Mouse (Mus musculus): ENCODE data around the gene Rmnd5a. TPM values are rescaled to one million over a fixed set of nuclear protein-coding genes. Genes with fewer than 3 reads are reported as not detected.

Gene Rmnd5a
- polyA plus RNA-seq, 1 experiment from 2014 or later: 18.7 TPM

DNA sequence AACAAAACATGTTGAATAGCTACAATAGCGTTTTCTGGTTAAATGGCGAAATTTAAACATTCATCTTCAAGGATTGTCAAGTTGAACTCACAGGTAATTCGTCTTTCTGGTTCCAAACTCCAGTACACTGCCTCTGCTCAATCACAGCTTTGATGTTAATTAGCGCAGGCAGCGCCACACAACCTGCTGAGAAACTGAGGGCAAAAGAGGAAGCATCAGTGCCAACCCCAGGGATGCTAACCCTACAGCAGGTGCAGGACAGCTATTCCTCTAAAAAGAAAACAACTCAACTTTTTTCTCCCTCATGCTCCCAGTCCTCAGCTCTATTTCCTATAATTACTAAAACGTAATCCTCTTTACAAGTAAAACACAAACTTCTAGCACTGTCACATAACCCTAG, 43.7 kb downstream of the Rmnd5a start:
- Histone ChIP-seq H3K4me1 (no peaks in the 10 kb centered on the region), H3K4me2 (replicated peaks) (no peak overlapping the region), H3K9ac (no peak overlapping the region), H3K27ac (no peak overlapping the region), H3K9me3 (no peaks in the 10 kb centered on the region), H3K36me3 (peaks cover 29% of the 10 kb centered on the region), H3K27me3 (no peaks in the 10 kb centered on the region), H3K4me3 (no peak overlapping the region)
- WGBS: 91% methylated on average over 6 of the region's 6 CpGs
- ATAC-seq (ENCODE audit: insufficient number of reproducible peaks, insufficient read depth, low FRiP score, low TSS enrichment): no peak

- Histone ChIP-seq H3K36me3 (peaks cover 29% of the 10 kb centered on the region), H3K27ac (no peak overlapping the region), H3K4me2 (replicated peaks) (no peak overlapping the region), H3K27me3 (no peaks in the 10 kb centered on the region), H3K4me1 (no peaks in the 10 kb centered on the region), H3K9ac (no peak overlapping the region), H3K9me3 (no peaks in the 10 kb centered on the region), H3K4me3 (no peak overlapping the region)
- no peak for ATAC-seq (ENCODE audit: insufficient number of reproducible peaks, insufficient read depth, low FRiP score, low TSS enrichment)
- WGBS: 93% methylated on average over 1 of the region's 1 CpGs
Observed at GRCm38 (mm10) chr6:71396016-71396415, 44.4 kb downstream of the Rmnd5a start.

- H3K36me3 ChIP-seq: peaks cover 28% of the 10 kb centered on the region
- no peaks in the 10 kb centered on the region for H3K4me1 ChIP-seq
- H3K4me2 ChIP-seq (replicated peaks): no peak overlapping the region
- no peak overlapping the region for H3K27ac ChIP-seq
- no peak for ATAC-seq (ENCODE audit: insufficient number of reproducible peaks, insufficient read depth, low FRiP score, low TSS enrichment)
- no peak overlapping the region for H3K9ac ChIP-seq
- H3K27me3 ChIP-seq: no peaks in the 10 kb centered on the region
- 95% methylated on average over 2 of the region's 2 CpGs for WGBS
- H3K4me3 ChIP-seq: no peak overlapping the region
- H3K9me3 ChIP-seq: no peaks in the 10 kb centered on the region
Observed at GRCm38 (mm10) chr6:71390496-71390895, 49.9 kb downstream of the Rmnd5a start.

DNA sequence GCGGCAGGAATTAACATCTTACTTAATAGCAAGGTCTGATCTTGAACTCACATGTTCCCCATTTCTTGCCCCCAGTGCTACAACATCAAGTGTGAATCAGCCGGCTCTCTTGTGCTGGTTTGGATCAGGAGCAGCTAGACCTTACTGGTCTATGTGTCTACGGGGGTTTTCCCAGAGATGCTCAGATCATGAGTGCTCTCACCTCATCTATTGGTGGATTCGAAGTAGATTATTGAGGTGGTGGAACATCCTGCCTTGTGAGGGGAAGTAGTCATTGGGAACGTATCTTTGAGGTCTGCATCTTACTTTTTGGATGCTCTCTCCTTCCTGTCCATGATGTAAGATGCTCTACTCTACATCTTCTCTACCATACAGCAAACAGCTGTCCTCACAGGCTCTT, 58.8 kb downstream of the Rmnd5a start:
- no peak overlapping the region for H3K9ac ChIP-seq
- H3K27ac ChIP-seq: no peak overlapping the region
- H3K9me3 ChIP-seq: no peaks in the 10 kb centered on the region; the same call in 1 of the 2 replicates
- H3K4me1 ChIP-seq: no peaks in the 10 kb centered on the region
- no peaks in the 10 kb centered on the region for H3K27me3 ChIP-seq
- WGBS: 88% methylated on average over 5 of the region's 5 CpGs
- no peaks in the 10 kb centered on the region for H3K36me3 ChIP-seq
- no peak overlapping the region for H3K4me2 ChIP-seq (replicated peaks)
- ATAC-seq (ENCODE audit: insufficient number of reproducible peaks, insufficient read depth, low FRiP score, low TSS enrichment): no peak
- H3K4me3 ChIP-seq: no peak overlapping the region

GRCm38 (mm10) chr6:71376711-71377110, 63.7 kb downstream of the Rmnd5a start:
- H3K9me3 ChIP-seq: no peaks in the 10 kb centered on the region; the same call in 1 of the 2 replicates
- no peaks in the 10 kb centered on the region for H3K4me1 ChIP-seq
- H3K9ac ChIP-seq: no peak overlapping the region
- no peaks in the 10 kb centered on the region for H3K27me3 ChIP-seq
- ATAC-seq (ENCODE audit: insufficient number of reproducible peaks, insufficient read depth, low FRiP score, low TSS enrichment): no peak
- H3K36me3 ChIP-seq: no peaks in the 10 kb centered on the region
- no peak overlapping the region for H3K27ac ChIP-seq
- 98% methylated on average over 13 of the region's 13 CpGs for WGBS
- H3K4me3 ChIP-seq: no peak overlapping the region
- no peak overlapping the region for H3K4me2 ChIP-seq (replicated peaks)

DNA sequence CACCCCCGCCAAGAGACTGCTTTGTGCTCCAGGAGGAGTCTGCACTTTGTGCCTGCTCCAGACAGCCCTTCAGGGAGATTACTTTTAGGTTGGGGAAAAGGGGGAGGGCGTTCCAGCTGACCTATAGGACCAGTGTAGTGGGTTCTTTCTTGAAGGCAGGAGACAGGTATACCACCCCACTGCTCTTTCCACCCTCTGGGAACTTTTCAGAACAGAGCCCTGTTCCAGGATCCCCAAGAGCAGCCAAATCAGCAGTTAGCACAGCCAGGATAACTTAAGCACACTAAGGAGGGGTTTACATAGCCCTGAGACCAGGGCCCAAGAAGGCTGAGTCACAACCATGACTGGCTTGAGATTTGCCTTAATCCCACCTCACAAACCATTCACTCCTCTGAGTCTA, 65.5 kb downstream of the Rmnd5a start:
- Histone ChIP-seq H3K36me3 (no peaks in the 10 kb centered on the region), H3K4me1 (no peaks in the 10 kb centered on the region), H3K9me3 (no peaks in the 10 kb centered on the region; the same call in 1 of the 2 replicates), H3K27ac (no peak overlapping the region), H3K27me3 (no peaks in the 10 kb centered on the region), H3K9ac (no peak overlapping the region), H3K4me2 (replicated peaks) (no peak overlapping the region), H3K4me3 (no peak overlapping the region)
- no peak for ATAC-seq (ENCODE audit: insufficient number of reproducible peaks, insufficient read depth, low FRiP score, low TSS enrichment)
- 83% methylated on average over 2 of the region's 2 CpGs for WGBS

DNA sequence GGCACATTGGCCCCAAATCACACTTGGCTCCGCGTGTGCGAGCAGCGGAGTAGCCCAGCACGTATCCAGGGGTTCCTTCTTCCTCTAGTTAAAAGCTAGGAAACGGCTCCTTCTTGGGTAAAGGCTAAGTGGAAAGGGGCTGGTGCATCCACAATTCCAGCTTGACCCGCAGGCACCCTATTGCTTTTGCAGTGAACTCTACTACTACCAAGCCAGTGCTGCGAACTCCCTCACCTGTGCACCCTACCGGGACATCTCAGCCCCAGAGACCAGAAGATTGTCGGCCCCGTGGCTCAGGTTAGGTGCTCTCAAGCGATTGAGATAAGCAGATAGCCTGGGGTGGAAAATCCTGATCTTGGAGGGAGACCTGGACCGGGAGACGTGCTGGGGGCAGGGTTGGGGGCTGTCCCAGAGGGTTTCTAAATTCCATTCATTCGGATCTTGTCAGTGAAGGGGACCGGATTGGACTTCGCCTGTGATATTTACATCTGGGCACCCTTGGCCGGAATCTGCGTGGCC, 66.1 kb downstream of the Rmnd5a start:
- WGBS: 88% methylated on average over 19 of the region's 19 CpGs
- Histone ChIP-seq H3K9me3 (no peaks in the 10 kb centered on the region; the same call in 1 of the 2 replicates), H3K9ac (no peak overlapping the region), H3K27me3 (no peaks in the 10 kb centered on the region), H3K4me1 (no peaks in the 10 kb centered on the region), H3K36me3 (no peaks in the 10 kb centered on the region), H3K27ac (no peak overlapping the region), H3K4me2 (replicated peaks) (no peak overlapping the region), H3K4me3 (no peak overlapping the region)
- no peak for ATAC-seq (ENCODE audit: insufficient number of reproducible peaks, insufficient read depth, low FRiP score, low TSS enrichment)

DNA sequence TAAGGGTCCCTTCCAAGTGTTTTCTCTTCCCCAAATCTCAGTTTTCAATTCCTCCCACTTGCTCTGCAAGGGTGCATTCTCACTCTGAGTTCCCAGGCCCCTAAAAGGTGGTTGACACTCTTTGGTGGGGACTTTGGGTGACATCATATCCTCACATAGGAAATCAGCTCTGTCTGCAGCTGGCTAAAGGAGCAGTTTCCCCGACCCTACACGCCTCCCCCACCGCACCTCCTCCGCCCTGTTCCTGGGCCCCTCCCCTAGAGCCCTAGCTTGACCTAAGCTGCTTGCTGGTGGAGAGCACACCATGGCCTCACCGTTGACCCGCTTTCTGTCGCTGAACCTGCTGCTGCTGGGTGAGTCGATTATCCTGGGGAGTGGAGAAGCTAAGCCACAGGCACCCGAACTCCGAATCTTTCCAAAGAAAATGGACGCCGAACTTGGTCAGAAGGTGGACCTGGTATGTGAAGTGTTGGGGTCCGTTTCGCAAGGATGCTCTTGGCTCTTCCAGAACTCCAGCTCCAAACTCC, 67.1 kb downstream of the Rmnd5a start, which contains the start of gene Cd8a:
Gene Cd8a, plus strand, starts transcription at position 179 of the 527 bp plus-strand sequence.
- Histone ChIP-seq H3K4me2 (replicated peaks) (no peak within 1 kb of the TSS), H3K27ac (no peak within 1 kb of the TSS), H3K9me3 (no peaks in the 10 kb centered on the region; the same call in 1 of the 2 replicates), H3K27me3 (no peaks in the 10 kb centered on the region), H3K36me3 (no peaks in the 10 kb centered on the region), H3K4me3 (no peak within 1 kb of the TSS), H3K9ac (no peak within 1 kb of the TSS), H3K4me1 (no peaks in the 10 kb centered on the region)
- WGBS: 79% methylated on average over 14 of the region's 14 CpGs
- no peak for ATAC-seq (ENCODE audit: insufficient number of reproducible peaks, insufficient read depth, low FRiP score, low TSS enrichment)

- Histone ChIP-seq H3K9ac (no peak overlapping the region), H3K9me3 (no peaks in the 10 kb centered on the region), H3K27me3 (no peaks in the 10 kb centered on the region), H3K4me1 (no peaks in the 10 kb centered on the region), H3K36me3 (no peaks in the 10 kb centered on the region), H3K4me3 (no peak overlapping the region), H3K27ac (no peak overlapping the region), H3K4me2 (replicated peaks) (no peak overlapping the region)
- ATAC-seq (ENCODE audit: insufficient number of reproducible peaks, insufficient read depth, low FRiP score, low TSS enrichment): no peak
- 79% methylated on average over 5 of the region's 5 CpGs for WGBS
Observed at GRCm38 (mm10) chr6:71372041-71372720, 68.3 kb downstream of the Rmnd5a start.

- Histone ChIP-seq H3K9me3 (no peaks in the 10 kb centered on the region), H3K27ac (no peak overlapping the region), H3K36me3 (no peaks in the 10 kb centered on the region), H3K4me2 (replicated peaks) (no peak overlapping the region), H3K4me1 (no peaks in the 10 kb centered on the region), H3K4me3 (no peak overlapping the region), H3K27me3 (no peaks in the 10 kb centered on the region), H3K9ac (no peak overlapping the region)
- ATAC-seq (ENCODE audit: insufficient number of reproducible peaks, insufficient read depth, low FRiP score, low TSS enrichment): no peak
- WGBS: 91% methylated on average over 5 of the region's 5 CpGs
Observed at GRCm38 (mm10) chr6:71371085-71371605, 69.3 kb downstream of the Rmnd5a start.

DNA sequence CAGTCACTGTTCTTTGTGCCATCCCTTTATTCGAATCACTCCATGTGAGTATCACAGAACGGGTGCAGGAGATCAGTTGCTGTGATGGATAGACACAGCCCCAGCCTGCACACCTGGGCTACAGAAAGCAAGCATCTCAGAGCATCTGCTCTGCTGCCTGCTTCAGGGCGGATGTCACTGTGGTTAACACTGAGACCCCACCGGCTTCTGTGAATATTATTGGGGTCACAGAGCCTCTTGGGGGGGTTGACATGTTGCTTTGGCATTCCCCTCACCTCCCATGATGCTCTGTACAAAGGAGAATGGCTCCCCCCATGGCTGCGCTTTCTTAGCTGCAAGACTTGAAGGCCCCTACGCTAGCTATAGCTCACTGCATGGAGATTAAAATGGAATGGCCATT, 71.0 kb downstream of the Rmnd5a start:
- no peak overlapping the region for H3K4me2 ChIP-seq (replicated peaks)
- no peaks in the 10 kb centered on the region for H3K9me3 ChIP-seq
- no peak overlapping the region for H3K27ac ChIP-seq
- H3K9ac ChIP-seq: no peak overlapping the region
- H3K4me3 ChIP-seq: no peak overlapping the region
- no peaks in the 10 kb centered on the region for H3K27me3 ChIP-seq
- WGBS: 89% methylated on average over 6 of the region's 6 CpGs
- no peak for ATAC-seq (ENCODE audit: insufficient number of reproducible peaks, insufficient read depth, low FRiP score, low TSS enrichment)
- H3K36me3 ChIP-seq: no peaks in the 10 kb centered on the region
- H3K4me1 ChIP-seq: no peaks in the 10 kb centered on the region

GRCm38 (mm10) chr6:71363995-71364394, 76.4 kb downstream of the Rmnd5a start:
- H3K9me3 ChIP-seq: no peaks in the 10 kb centered on the region
- no peak for ATAC-seq (ENCODE audit: insufficient number of reproducible peaks, insufficient read depth, low FRiP score, low TSS enrichment)
- 78% methylated on average over 2 of the region's 2 CpGs for WGBS

More at GRCm38 (mm10) chr6:71363995-71364394, 76.4 kb downstream of the Rmnd5a start:
- Histone ChIP-seq H3K4me2 (replicated peaks) (no peak overlapping the region), H3K9ac (no peak overlapping the region), H3K4me3 (no peak overlapping the region), H3K27me3 (no peaks in the 10 kb centered on the region), H3K4me1 (no peaks in the 10 kb centered on the region), H3K27ac (no peak overlapping the region), H3K36me3 (no peaks in the 10 kb centered on the region)
